ENCODE assay signal across 22 mouse cellular contexts in genomic region chr16:23912741-23913140, GRCm38 (mm10). TPM values are rescaled to one million over a fixed set of nuclear protein-coding genes. Genes with fewer than 3 reads are reported as not detected.
A peak's percentile ranks its signal among the peaks of the same experiment; 100 is the strongest.
DNase-seq lines count a peak whose midpoint lies in the region; ATAC-seq and TF ChIP-seq lines count a peak whose summit lies in the region.
"Had no signal": no experiment of that assay in that cellular context is flagged by ENCODE, and none has a peak within 500 bp of the region (broad histone marks: within the 10 kb centered on the region; RNA-seq: fewer than 3 reads in every experiment).

No protein-coding gene starts in this region.

- TF ChIP-seq CTCF in brain, embryonic 14.5 days (IDR thresholded peaks at IDR 0.05; ENCODE audit: borderline replicate concordance, extremely low read depth, insufficient read depth, insufficient read length), result no peak
- TF ChIP-seq CTCF in stomach, postnatal 0 days (IDR thresholded peaks at IDR 0.05; ENCODE audit: low read depth), result no peak

- ATAC-seq in heart, embryonic 15.5 days (replicated peaks; ENCODE audit: insufficient number of reproducible peaks, insufficient read depth, low FRiP score, low read depth), result no peak
- ATAC-seq in heart, embryonic 11.5 days (replicated peaks; ENCODE audit: insufficient number of reproducible peaks, low FRiP score, low TSS enrichment), result no peak
- ATAC-seq in lung, embryonic 16.5 days (ENCODE audit: low read depth), result no peak
- ATAC-seq in stomach, postnatal 0 days (ENCODE audit: low FRiP score, low TSS enrichment), result no peak
- ATAC-seq: forebrain, embryonic 14.5 days; intestine, embryonic 15.5 days had no signal

- no peak for DNase-seq in lung, postnatal 10 days
- DNase-seq in brain, embryonic 14.5 days (ENCODE audit: low read depth), result peak; percentile 13
- peak; percentile 3 for DNase-seq in stomach, postnatal 0 days (ENCODE audit: low spot score)
- no peak for DNase-seq in embryo, embryonic 10 days (ENCODE audit: low spot score)
- DNase-seq: adrenal gland, adult 8-10 months; adrenal gland, postnatal 36 days; cerebellum, adult 11 months; cerebellum, adult 9-10 months; cerebellum, postnatal 25 days; gastrocnemius, adult 2 months; gastrocnemius, postnatal 25 days had no signal

- no peak overlapping the region for H3K27ac ChIP-seq in heart, embryonic 15.5 days
- H3K27ac ChIP-seq in heart, embryonic 11.5 days (ENCODE audit: low read depth, low read length), result no peak overlapping the region
- H3K27ac ChIP-seq in lung, embryonic 16.5 days (ENCODE audit: low read length), result no peak overlapping the region
- H3K27ac ChIP-seq in stomach, postnatal 0 days (replicated peaks), result peak overlapping the region; percentile 49; the same call in 1 of the 2 replicates
- H3K27ac ChIP-seq: forebrain, embryonic 10.5 days; gastrocnemius, adult 2 months; hindbrain, embryonic 10.5 days; hindbrain, embryonic 14.5 days; intestine, embryonic 15.5 days had no signal

- no peak overlapping the region for H3K4me3 ChIP-seq in heart, embryonic 15.5 days
- no peak overlapping the region for H3K4me3 ChIP-seq in heart, embryonic 11.5 days (ENCODE audit: low read depth, low read length)
- H3K4me3 ChIP-seq in lung, embryonic 16.5 days (ENCODE audit: low read length), result no peak overlapping the region
- no peak overlapping the region for H3K4me3 ChIP-seq in stomach, postnatal 0 days (ENCODE audit: low read depth, low read length)
- H3K4me3 ChIP-seq: embryonic facial prominence, embryonic 15.5 days; erythroblast, embryonic 14.5 days; forebrain, embryonic 10.5 days; gastrocnemius, adult 2 months; heart, embryonic 12.5 days; hindbrain, embryonic 10.5 days; intestine, embryonic 15.5 days had no signal

- no peaks in the 10 kb centered on the region for H3K27me3 ChIP-seq in heart, embryonic 15.5 days
- no peaks in the 10 kb centered on the region for H3K27me3 ChIP-seq in heart, embryonic 11.5 days (ENCODE audit: control insufficient read depth, insufficient read depth, low read length)
- no peaks in the 10 kb centered on the region; the same call in 1 of the 2 replicates for H3K27me3 ChIP-seq in lung, embryonic 16.5 days (ENCODE audit: control insufficient read depth, insufficient read depth, low read depth, low read length)
- no peaks in the 10 kb centered on the region for H3K27me3 ChIP-seq in stomach, postnatal 0 days (ENCODE audit: control insufficient read depth, insufficient read depth, low read length)
- H3K27me3 ChIP-seq: embryonic facial prominence, embryonic 15.5 days; heart, embryonic 12.5 days; intestine, embryonic 15.5 days had no signal

- 71% methylated on average over 13 of the region's 13 CpGs for WGBS in heart, embryonic 15.5 days
- 73% methylated on average over 13 of the region's 13 CpGs for WGBS in heart, embryonic 11.5 days (ENCODE audit: insufficient replicate concordance)
- 24% methylated on average over 13 of the region's 13 CpGs for WGBS in lung, embryonic 16.5 days
- WGBS in stomach, postnatal 0 days, result 44% methylated on average over 13 of the region's 13 CpGs

- peak overlapping the region; percentile 27; the same call in 1 of the 2 replicates for H3K4me2 ChIP-seq in heart, embryonic 15.5 days
- H3K4me2 ChIP-seq in heart, embryonic 11.5 days, result no peak overlapping the region
- peak overlapping the region; percentile 4 for H3K4me2 ChIP-seq in lung, embryonic 16.5 days (ENCODE audit: low read depth, low read length)
- no peak overlapping the region; the same call in 1 of the 2 replicates for H3K4me2 ChIP-seq in stomach, postnatal 0 days (replicated peaks; ENCODE audit: low read depth)
- H3K4me2 ChIP-seq: embryonic facial prominence, embryonic 15.5 days; hindbrain, embryonic 14.5 days; intestine, embryonic 15.5 days had no signal

- H3K9ac ChIP-seq in heart, embryonic 15.5 days, result no peak overlapping the region
- no peak overlapping the region for H3K9ac ChIP-seq in heart, embryonic 11.5 days (ENCODE audit: low read depth, low read length)
- no peak overlapping the region for H3K9ac ChIP-seq in lung, embryonic 16.5 days (ENCODE audit: low read length)
- H3K9ac ChIP-seq in stomach, postnatal 0 days (ENCODE audit: low read length), result no peak overlapping the region
- H3K9ac ChIP-seq: embryonic facial prominence, embryonic 15.5 days; heart, embryonic 12.5 days; hindbrain, embryonic 14.5 days; intestine, embryonic 15.5 days had no signal

- H3K36me3 ChIP-seq in heart, embryonic 15.5 days, result no peaks in the 10 kb centered on the region
- H3K36me3 ChIP-seq in heart, embryonic 11.5 days (ENCODE audit: control insufficient read depth, insufficient read depth, low read length), result no peaks in the 10 kb centered on the region
- H3K36me3 ChIP-seq in lung, embryonic 16.5 days (ENCODE audit: control insufficient read depth, insufficient read depth, low read length), result no peaks in the 10 kb centered on the region
- no peaks in the 10 kb centered on the region for H3K36me3 ChIP-seq in stomach, postnatal 0 days (ENCODE audit: control insufficient read depth, insufficient read depth, low read length)
- H3K36me3 ChIP-seq: embryonic facial prominence, embryonic 15.5 days; forebrain, embryonic 10.5 days; heart, embryonic 12.5 days; hindbrain, embryonic 10.5 days; intestine, embryonic 15.5 days had no signal

- H3K9me3 ChIP-seq in heart, embryonic 15.5 days (replicated peaks), result no peaks in the 10 kb centered on the region
- no peaks in the 10 kb centered on the region; the same call in 1 of the 2 replicates for H3K9me3 ChIP-seq in heart, embryonic 11.5 days (replicated peaks; ENCODE audit: control insufficient read depth, low read length)
- no peaks in the 10 kb centered on the region for H3K9me3 ChIP-seq in lung, embryonic 16.5 days (ENCODE audit: control insufficient read depth, low read length)
- no peaks in the 10 kb centered on the region for H3K9me3 ChIP-seq in stomach, postnatal 0 days (ENCODE audit: control insufficient read depth, low read length)
- H3K9me3 ChIP-seq: hindbrain, embryonic 10.5 days; intestine, embryonic 15.5 days had no signal

- no peaks in the 10 kb centered on the region for H3K4me1 ChIP-seq in heart, embryonic 15.5 days (replicated peaks)
- H3K4me1 ChIP-seq in heart, embryonic 11.5 days (ENCODE audit: control insufficient read depth, insufficient read depth, low read length), result no peaks in the 10 kb centered on the region
- H3K4me1 ChIP-seq in lung, embryonic 16.5 days (replicated peaks; ENCODE audit: control insufficient read depth, insufficient read depth, low read length), result no peaks in the 10 kb centered on the region; the same call in 1 of the 2 replicates
- H3K4me1 ChIP-seq in stomach, postnatal 0 days (replicated peaks; ENCODE audit: control insufficient read depth, insufficient read depth), result no peaks in the 10 kb centered on the region
- H3K4me1 ChIP-seq: embryonic facial prominence, embryonic 15.5 days; forebrain, embryonic 10.5 days; heart, embryonic 12.5 days; hindbrain, embryonic 10.5 days; intestine, embryonic 15.5 days had no signal

- no peak for TF ChIP-seq POLR2A in brain, embryonic 14.5 days (IDR thresholded peaks at IDR 0.05; ENCODE audit: borderline replicate concordance, extremely low read depth, insufficient read depth, insufficient read length, poor library complexity, severe bottlenecking)

- TF ChIP-seq EP300 in stomach, postnatal 0 days (optimal IDR thresholded peaks at IDR 0.05), result no peak

RNA-seq across cellular contexts. Expression of gene Rtp2, which starts 19.5 kb away (rescaled TPM):
- not detected in 2 replicates for polyA plus RNA-seq in heart, embryonic 15.5 days (2015; fragmentation: Nextera tagmentation; extraction: Ambion mirVana)
- not detected in 2 replicates for polyA plus RNA-seq in heart, embryonic 11.5 days (2014; fragmentation: Nextera tagmentation; extraction: Ambion mirVana)
- polyA plus RNA-seq in lung, embryonic 16.5 days (2015; fragmentation: Nextera tagmentation; extraction: Ambion mirVana), result not detected in 2 replicates
- polyA plus RNA-seq in brain, embryonic 14.5 days (2012; rRNA removed), result 0.04 and 0.07 TPM in 2 replicates
- not detected in 2 replicates for polyA plus RNA-seq in stomach, postnatal 0 days (2015; fragmentation: Nextera tagmentation; extraction: Ambion mirVana)
- polyA plus RNA-seq: erythroblast, embryonic 14.5 days; forebrain, embryonic 10.5 days; forebrain, embryonic 14.5 days; heart, embryonic 12.5 days; hindbrain, embryonic 10.5 days; hindbrain, embryonic 14.5 days; intestine, embryonic 15.5 days had no signal

RNA-seq across cellular contexts. Expression of gene Sst, which starts 22.0 kb away (rescaled TPM):
- 0.41 TPM in 1 of 2 replicates, not detected in the other for polyA plus RNA-seq in heart, embryonic 15.5 days (2015; fragmentation: Nextera tagmentation; extraction: Ambion mirVana)
- polyA plus RNA-seq in heart, embryonic 11.5 days (2014; fragmentation: Nextera tagmentation; extraction: Ambion mirVana), result 1.3 and 1.5 TPM in 2 replicates
- polyA plus RNA-seq in lung, embryonic 16.5 days (2015; fragmentation: Nextera tagmentation; extraction: Ambion mirVana), result not detected in 2 replicates
- polyA plus RNA-seq in brain, embryonic 14.5 days (2012; rRNA removed), result 180 and 239 TPM in 2 replicates
- polyA plus RNA-seq in stomach, postnatal 0 days (2015; fragmentation: Nextera tagmentation; extraction: Ambion mirVana), result 63.4 and 63.9 TPM in 2 replicates
- polyA plus RNA-seq: erythroblast, embryonic 14.5 days had no signal

Comparison
In these comparisons a context has a peak if more than half of its experiments do, and no peak if none do; other contexts are left out.
1. H3K4me2 ChIP-seq: peak in heart, embryonic 15.5 days (single experiment) and lung, embryonic 16.5 days (single experiment); none in heart, embryonic 11.5 days (single experiment) and stomach, postnatal 0 days (single experiment).
2. DNase-seq: peak in brain, embryonic 14.5 days (single experiment) and stomach, postnatal 0 days (single experiment); none in lung, postnatal 10 days (single experiment) and embryo, embryonic 10 days (single experiment).
3. RNA of gene Sst, which starts 22.0 kb away (polyA plus RNA-seq): 180 to 239 TPM in brain, embryonic 14.5 days and 63.4 to 63.9 TPM in stomach, postnatal 0 days; 1.3 to 1.5 TPM in heart, embryonic 11.5 days, 0.41 TPM in heart, embryonic 15.5 days and not detected in lung, embryonic 16.5 days; every median in the first group is over 10 times any median in the second.